In genomic region chr9:53290006-53290405, GRCm38 (mm10) we compare ENCODE assay signal across 24 mouse cellular contexts. TPM values are rescaled to one million over a fixed set of nuclear protein-coding genes. Genes with fewer than 3 reads are reported as not detected.
A peak's percentile ranks its signal among the peaks of the same experiment; 100 is the strongest.
DNase-seq lines count a peak whose midpoint lies in the region; ATAC-seq and TF ChIP-seq lines count a peak whose summit lies in the region.
"Had no signal": no experiment of that assay in that cellular context is flagged by ENCODE, and none has a peak within 500 bp of the region (broad histone marks: within the 10 kb centered on the region; RNA-seq: fewer than 3 reads in every experiment).

No protein-coding gene starts in this region.

- DNase-seq in kidney, postnatal 14 days = peak; percentile 7
- no peak for DNase-seq in kidney, postnatal 25 days
- DNase-seq in urinary bladder, postnatal 14 days (ENCODE audit: low spot score) = peak; percentile 14
- DNase-seq in urinary bladder, postnatal 36 days (ENCODE audit: low spot score in 2 of 2) = no peak
- peak; percentile 85 for DNase-seq in Muller cell, postnatal 12 days (ENCODE audit: inconsistent ontology term)
- DNase-seq in Patski (ENCODE audit: low read depth, low spot score) = no peak
- no peak for DNase-seq in thymus, postnatal 0 days (ENCODE audit: low spot score)
- no peak for DNase-seq in kidney, postnatal 36 days
- DNase-seq: adrenal gland, adult 2 months; adrenal gland, postnatal 14 days; adrenal gland, postnatal 36 days; B cell, adult 2 months; cerebellum, adult 11-12 months; cerebellum, adult 2 months; cerebellum, adult 9-10 months; cerebellum, postnatal 10 days; cerebellum, postnatal 25 days; forebrain, postnatal 0 days had no signal

- H3K27me3 ChIP-seq in Patski = no peaks in the 10 kb centered on the region
- H3K27me3 ChIP-seq: CH12.LX; embryonic facial prominence, embryonic 12.5 days; forebrain, embryonic 13.5 days; forebrain, embryonic 15.5 days had no signal

- CTCF ChIA-PET in Patski (lab: Charles Lee) = interaction anchor here (0.9 to 1.0 kb wide), 2 partner anchors 28 to 35 kb away, joined by 3 read pairs; no protein-coding TSS in a partner anchor

- POLR2A ChIA-PET in Patski (lab: Charles Lee) = no interaction called here

- in situ Hi-C loops in Patski (cut with MboI; ENCODE audit: low pct_unique_long_range_greater_than_20kb) = no loop called here

- no peak for TF ChIP-seq CTCF in Patski (IDR thresholded peaks at IDR 0.05)

- peak; percentile 62 for ATAC-seq in Patski
- ATAC-seq: CD4-positive, CD25-positive, alpha-beta regulatory T cell, adult 4 months; forebrain, embryonic 13.5 days; forebrain, embryonic 15.5 days; forebrain, postnatal 0 days had no signal

RNA-seq across cellular contexts. Expression of gene Exph5, which starts 11.5 kb away (rescaled TPM):
- 0.76 TPM for polyA plus RNA-seq in Patski (2021)
- 0.46 and 0.49 TPM in 2 replicates for polyA plus RNA-seq in thymus, postnatal 0 days (2015; fragmentation: Nextera tagmentation; extraction: Ambion mirVana)
- polyA plus RNA-seq: adrenal gland, adult 2 months; forebrain, embryonic 13.5 days; G1E had no signal

RNA-seq across cellular contexts. Expression of gene Ddx10, which starts 42.2 kb away (rescaled TPM):
- 23.9 TPM for polyA plus RNA-seq in Patski (2021)
- 43.0 and 43.2 TPM in 2 replicates for polyA plus RNA-seq in thymus, postnatal 0 days (2015; fragmentation: Nextera tagmentation; extraction: Ambion mirVana)

Comparison
In these comparisons a context has a peak if more than half of its experiments do, and no peak if none do; other contexts are left out.
1. DNase-seq: peak in kidney, postnatal 14 days (single experiment), urinary bladder, postnatal 14 days (single experiment) and Muller cell, postnatal 12 days (single experiment); none in kidney, postnatal 25 days (0 of 2), urinary bladder, postnatal 36 days (0 of 2), Patski (single experiment), thymus, postnatal 0 days (single experiment) and kidney, postnatal 36 days (0 of 2).